In the genomic region with DNA sequence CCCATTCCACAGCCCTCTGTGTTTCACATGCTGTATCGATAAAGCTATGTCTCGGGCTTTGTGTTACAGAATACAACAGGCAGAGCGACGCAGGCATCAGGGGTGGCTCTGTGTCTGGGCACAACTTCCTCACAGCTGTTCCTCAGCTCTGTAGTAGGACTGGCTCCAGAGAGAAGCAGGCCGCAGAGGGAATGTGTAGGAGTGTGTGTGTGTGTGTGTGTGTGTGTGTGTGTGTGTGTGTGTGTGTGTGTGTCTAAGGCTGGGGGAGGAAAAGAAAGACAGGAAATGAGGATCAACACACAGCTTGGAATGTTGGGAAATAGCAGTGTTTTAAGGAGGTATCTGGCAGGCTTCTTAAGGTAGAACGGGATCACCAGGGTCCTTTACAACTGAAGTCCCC, we compare ENCODE assay signal across 10 mouse cellular contexts.
DNase-seq lines count a peak whose midpoint lies in the region; TF ChIP-seq lines count a peak whose summit lies in the region.
"Had no signal": no experiment of that assay in that cellular context is flagged by ENCODE, and none has a peak within 500 bp of the region (broad histone marks: within the 10 kb centered on the region; RNA-seq: fewer than 3 reads in every experiment).

No protein-coding gene starts in this region.

- H3ac ChIP-seq in myocyte (ENCODE audit: control insufficient read depth, insufficient read length) = no peak overlapping the region

- peaks cover 22% of the 10 kb centered on the region for H3K36me3 ChIP-seq in myocyte (ENCODE audit: control insufficient read depth, insufficient read depth)

- peaks cover 38% of the 10 kb centered on the region for H3K4me1 ChIP-seq in cerebellum, adult 2 months (ENCODE audit: control insufficient read depth, insufficient read depth, low read length)
- H3K4me1 ChIP-seq: embryonic facial prominence, embryonic 12.5 days had no signal

- no peak overlapping the region for H3K4me3 ChIP-seq in myocyte
- no peak overlapping the region for H3K4me3 ChIP-seq in cerebellum, adult 2 months (replicated peaks; ENCODE audit: insufficient read depth, low read depth, low read length)
- H3K4me3 ChIP-seq: embryonic facial prominence, embryonic 12.5 days had no signal

- TF ChIP-seq POLR2A in myocyte (IDR thresholded peaks at IDR 0.05; ENCODE audit: insufficient read length, low read depth) = no peak
- no peak for TF ChIP-seq POLR2A in cerebellum, adult 2 months (IDR thresholded peaks at IDR 0.05; ENCODE audit: borderline replicate concordance, insufficient read depth, low read length)

- H3K27ac ChIP-seq in cerebellum, adult 2 months (ENCODE audit: insufficient read depth, low read length) = no peak overlapping the region

- 89% methylated on average over 6 of the region's 6 CpGs for whole genome bisulfite sequencing in cerebellum, adult 2 months

- no peak overlapping the region for H3K4me2 ChIP-seq in myocyte (ENCODE audit: low read depth)
- H3K4me2 ChIP-seq: embryonic facial prominence, embryonic 12.5 days; lung, embryonic 14.5 days had no signal

- TF ChIP-seq CTCF in cerebellum, adult 2 months (IDR thresholded peaks at IDR 0.05; ENCODE audit: borderline replicate concordance, insufficient read depth, low read depth, low read length) = no peak

- H3K27me3 ChIP-seq in myocyte (ENCODE audit: control insufficient read depth, insufficient read depth, insufficient read length) = no peaks in the 10 kb centered on the region
- no peaks in the 10 kb centered on the region for H3K27me3 ChIP-seq in cerebellum, adult 2 months (ENCODE audit: control insufficient read depth, insufficient read depth, low read length)
- H3K27me3 ChIP-seq: embryonic facial prominence, embryonic 12.5 days had no signal

- intact Hi-C loops in heart, postnatal 25 days (cut with DNase I) = no loop called here

- peak; percentile 96 for DNase-seq in heart, adult 11 months
- DNase-seq in heart, postnatal 25 days (ENCODE audit: low spot score) = no peak
- DNase-seq in heart, adult 8-10 months (ENCODE audit: low spot score) = peak; percentile 64
- peak; percentile 66 to 78 for DNase-seq in layer of hippocampus, adult 18-20 months (ENCODE audit: low spot score in 2 of 2)
- DNase-seq in cerebellum, adult 2 months = no peak
- DNase-seq in T-cell, adult 2 months (ENCODE audit: low spot score) = no peak
- DNase-seq in neural tube, embryonic 10.5 days (ENCODE audit: extremely low spot score, low spot score) = no peak
- DNase-seq: lung, embryonic 14.5 days had no signal

- H3K79me2 ChIP-seq in myocyte (ENCODE audit: control insufficient read depth, insufficient read depth) = no peaks in the 10 kb centered on the region

TF ChIP-seq in myocyte, 11 proteins besides CTCF, POLR2A, EP300 and RAD21:
- TF ChIP-seq E2F4 (IDR thresholded peaks at IDR 0.05; ENCODE audit: insufficient read depth) = no peak
- no peak for TF ChIP-seq TCF3 (IDR thresholded peaks at IDR 0.05; ENCODE audit: insufficient read length, low read depth)
- TF ChIP-seq REST (IDR thresholded peaks at IDR 0.05; ENCODE audit: insufficient read depth, insufficient read length) = no peak
- no peak for TF ChIP-seq CEBPB (IDR thresholded peaks at IDR 0.05; ENCODE audit: insufficient read depth, poor library complexity, severe bottlenecking)
- TF ChIP-seq TCF12 (IDR thresholded peaks at IDR 0.05; ENCODE audit: insufficient read depth, poor library complexity, severe bottlenecking) = no peak
- TF ChIP-seq USF1 (IDR thresholded peaks at IDR 0.05; ENCODE audit: low read depth) = no peak
- no peak for TF ChIP-seq MAX (IDR thresholded peaks at IDR 0.05; ENCODE audit: low read depth)
- no peak for TF ChIP-seq POLR2AphosphoS2 (IDR thresholded peaks at IDR 0.05; ENCODE audit: insufficient read length, low read depth)
- TF ChIP-seq MYOG (IDR thresholded peaks at IDR 0.05; ENCODE audit: control insufficient read depth in 1 of 3, insufficient read depth in 1 of 3, insufficient read length in 2 of 3, low read depth in 2 of 3) = peak in 2 of 3 experiments; percentile 8 to 65
- TF ChIP-seq SRF (IDR thresholded peaks at IDR 0.05; ENCODE audit: control insufficient read depth, insufficient read length, low read depth) = no peak
- TF ChIP-seq MYOD1 (IDR thresholded peaks at IDR 0.05; ENCODE audit: control insufficient read depth in 1 of 3, insufficient read length in 2 of 3, low read depth in 2 of 3) = peak in 2 of 3 experiments; percentile 21 to 62

Comparison
In these comparisons a context has a peak if more than half of its experiments do, and no peak if none do; other contexts are left out.
1. DNase-seq: peak in heart, adult 11 months (single experiment), heart, adult 8-10 months (single experiment) and layer of hippocampus, adult 18-20 months (2 of 2); none in heart, postnatal 25 days (single experiment), cerebellum, adult 2 months (0 of 2), T-cell, adult 2 months (single experiment) and neural tube, embryonic 10.5 days (single experiment).